Mouse (Mus musculus): ENCODE data around the gene Actl6b. TPM values are rescaled to one million over a fixed set of nuclear protein-coding genes. Genes with fewer than 3 reads are reported as not detected.

Gene Actl6b
- polyA plus RNA-seq, 1 experiment: not detected

DNA sequence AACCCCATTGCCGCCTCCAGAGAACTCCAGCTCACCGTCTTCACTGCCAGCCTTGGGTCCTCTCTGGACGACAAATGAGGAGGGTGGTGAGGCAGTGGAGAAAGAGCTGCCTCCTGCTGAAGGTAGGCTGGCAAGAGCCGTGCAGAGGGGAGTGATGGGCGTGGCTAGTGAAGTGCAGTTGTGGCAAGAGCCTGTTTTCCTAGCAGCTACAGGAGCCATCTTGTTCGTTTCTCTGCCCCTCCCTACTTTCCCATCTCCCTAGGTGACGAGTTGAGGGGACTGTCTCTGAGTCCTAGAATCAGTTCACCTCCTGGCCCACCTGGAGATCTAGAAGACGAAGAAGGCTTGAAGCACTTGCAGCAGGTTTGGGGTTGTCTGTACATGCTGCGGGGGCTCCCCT lies 31.5 kb upstream of the Actl6b start:
- peaks cover 49% of the 10 kb centered on the region for H3K36me3 ChIP-seq (ENCODE audit: control insufficient read depth, insufficient read depth)
- TF ChIP-seq MAX (IDR thresholded peaks at IDR 0.05): no peak
- no peak for TF ChIP-seq MYOD1 (IDR thresholded peaks at IDR 0.05; ENCODE audit: control insufficient read depth, insufficient read length, low read depth)
- TF ChIP-seq MYOG (IDR thresholded peaks at IDR 0.05; ENCODE audit: control insufficient read depth, extremely low read depth, insufficient read length): no peak
- no peak for TF ChIP-seq USF1 (IDR thresholded peaks at IDR 0.05; ENCODE audit: low read depth)
- TF ChIP-seq CEBPB (IDR thresholded peaks at IDR 0.05; ENCODE audit: low read depth): no peak
- no peak for TF ChIP-seq FOSL1 (IDR thresholded peaks at IDR 0.05; ENCODE audit: insufficient read depth, low read length, poor library complexity, severe bottlenecking)
- TF ChIP-seq CTCF (IDR thresholded peaks at IDR 0.05; ENCODE audit: control insufficient read depth, insufficient read depth, insufficient read length): no peak

GRCm38 (mm10) chr5:137522711-137523110 lies 30.6 kb upstream of the Actl6b start:
- H3K36me3 ChIP-seq (ENCODE audit: control insufficient read depth, insufficient read depth): peaks cover 52% of the 10 kb centered on the region
- H3K79me3 ChIP-seq (ENCODE audit: low read depth): peaks cover 3% of the 10 kb centered on the region
- no peak overlapping the region for H3K4me3 ChIP-seq (ENCODE audit: insufficient read depth, poor library complexity, severe bottlenecking)
- peaks cover 13% of the 10 kb centered on the region for H3K79me2 ChIP-seq (ENCODE audit: control insufficient read depth, insufficient read depth)
- no peak for TF ChIP-seq MYOG (IDR thresholded peaks at IDR 0.05; ENCODE audit: control insufficient read depth, extremely low read depth, insufficient read length)
- TF ChIP-seq FOSL1 (IDR thresholded peaks at IDR 0.05; ENCODE audit: insufficient read depth, low read length, poor library complexity, severe bottlenecking): no peak
- TF ChIP-seq CTCF (IDR thresholded peaks at IDR 0.05; ENCODE audit: control insufficient read depth, insufficient read depth, insufficient read length): no peak
- no peak for TF ChIP-seq MAX (IDR thresholded peaks at IDR 0.05)
- TF ChIP-seq CEBPB (IDR thresholded peaks at IDR 0.05; ENCODE audit: low read depth): no peak
- TF ChIP-seq USF1 (IDR thresholded peaks at IDR 0.05; ENCODE audit: low read depth): no peak
- TF ChIP-seq MYOD1 (IDR thresholded peaks at IDR 0.05; ENCODE audit: control insufficient read depth, insufficient read length, low read depth): no peak
- no peaks in the 10 kb centered on the region for H3K27me3 ChIP-seq (ENCODE audit: control insufficient read depth, insufficient read depth, insufficient read length)
- H3ac ChIP-seq (ENCODE audit: control insufficient read depth, insufficient read length, low read depth): no peak overlapping the region

More for the DNA sequence above, 31.5 kb upstream of the Actl6b start:
- no peaks in the 10 kb centered on the region for H3K27me3 ChIP-seq (ENCODE audit: control insufficient read depth, insufficient read depth, insufficient read length)
- peaks cover 6% of the 10 kb centered on the region for H3K79me3 ChIP-seq (ENCODE audit: low read depth)
- H3K79me2 ChIP-seq (ENCODE audit: control insufficient read depth, insufficient read depth): peaks cover 21% of the 10 kb centered on the region
- no peak overlapping the region for H3K4me3 ChIP-seq (ENCODE audit: insufficient read depth, poor library complexity, severe bottlenecking)
- H3ac ChIP-seq (ENCODE audit: control insufficient read depth, insufficient read length, low read depth): no peak overlapping the region

GRCm38 (mm10) chr5:137523396-137524250 lies 29.7 kb upstream of the Actl6b start:
- Histone ChIP-seq H3K36me3 (ENCODE audit: control insufficient read depth, insufficient read depth) (peaks cover 55% of the 10 kb centered on the region), H3K79me2 (ENCODE audit: control insufficient read depth, insufficient read depth) (peaks cover 9% of the 10 kb centered on the region), H3ac (ENCODE audit: control insufficient read depth, insufficient read length, low read depth) (no peak overlapping the region), H3K79me3 (ENCODE audit: low read depth) (no peaks in the 10 kb centered on the region), H3K27me3 (ENCODE audit: control insufficient read depth, insufficient read depth, insufficient read length) (no peaks in the 10 kb centered on the region), H3K4me3 (ENCODE audit: insufficient read depth, poor library complexity, severe bottlenecking) (no peak overlapping the region)
- TF ChIP-seq MAX (IDR thresholded peaks at IDR 0.05) (no peak), CEBPB (IDR thresholded peaks at IDR 0.05; ENCODE audit: low read depth) (no peak), MYOG (IDR thresholded peaks at IDR 0.05; ENCODE audit: control insufficient read depth, extremely low read depth, insufficient read length) (no peak), MYOD1 (IDR thresholded peaks at IDR 0.05; ENCODE audit: control insufficient read depth, insufficient read length, low read depth) (no peak), USF1 (IDR thresholded peaks at IDR 0.05; ENCODE audit: low read depth) (no peak), CTCF (IDR thresholded peaks at IDR 0.05; ENCODE audit: control insufficient read depth, insufficient read depth, insufficient read length) (no peak), FOSL1 (IDR thresholded peaks at IDR 0.05; ENCODE audit: insufficient read depth, low read length, poor library complexity, severe bottlenecking) (no peak)

GRCm38 (mm10) chr5:137524251-137524515 lies 29.1 kb upstream of the Actl6b start:
- Histone ChIP-seq H3K36me3 (ENCODE audit: control insufficient read depth, insufficient read depth) (peaks cover 55% of the 10 kb centered on the region), H3ac (ENCODE audit: control insufficient read depth, insufficient read length, low read depth) (no peak overlapping the region), H3K79me2 (ENCODE audit: control insufficient read depth, insufficient read depth) (peaks cover 10% of the 10 kb centered on the region), H3K27me3 (ENCODE audit: control insufficient read depth, insufficient read depth, insufficient read length) (no peaks in the 10 kb centered on the region), H3K79me3 (ENCODE audit: low read depth) (no peaks in the 10 kb centered on the region), H3K4me3 (ENCODE audit: insufficient read depth, poor library complexity, severe bottlenecking) (no peak overlapping the region)
- no peak for TF ChIP-seq USF1 (IDR thresholded peaks at IDR 0.05; ENCODE audit: low read depth)
- no peak for TF ChIP-seq CTCF (IDR thresholded peaks at IDR 0.05; ENCODE audit: control insufficient read depth, insufficient read depth, insufficient read length)
- no peak for TF ChIP-seq MYOG (IDR thresholded peaks at IDR 0.05; ENCODE audit: control insufficient read depth, extremely low read depth, insufficient read length)
- no peak for TF ChIP-seq FOSL1 (IDR thresholded peaks at IDR 0.05; ENCODE audit: insufficient read depth, low read length, poor library complexity, severe bottlenecking)
- TF ChIP-seq MYOD1 (IDR thresholded peaks at IDR 0.05; ENCODE audit: control insufficient read depth, insufficient read length, low read depth): no peak
- TF ChIP-seq MAX (IDR thresholded peaks at IDR 0.05): no peak
- TF ChIP-seq CEBPB (IDR thresholded peaks at IDR 0.05; ENCODE audit: low read depth): no peak

GRCm38 (mm10) chr5:137524671-137525070 lies 28.6 kb upstream of the Actl6b start:
- H3K4me3 ChIP-seq (ENCODE audit: insufficient read depth, poor library complexity, severe bottlenecking): no peak overlapping the region
- H3K27me3 ChIP-seq (ENCODE audit: control insufficient read depth, insufficient read depth, insufficient read length): no peaks in the 10 kb centered on the region
- H3ac ChIP-seq (ENCODE audit: control insufficient read depth, insufficient read length, low read depth): no peak overlapping the region
- H3K79me2 ChIP-seq (ENCODE audit: control insufficient read depth, insufficient read depth): peaks cover 15% of the 10 kb centered on the region
- peaks cover 59% of the 10 kb centered on the region for H3K36me3 ChIP-seq (ENCODE audit: control insufficient read depth, insufficient read depth)
- H3K79me3 ChIP-seq (ENCODE audit: low read depth): no peaks in the 10 kb centered on the region
- TF ChIP-seq USF1 (IDR thresholded peaks at IDR 0.05; ENCODE audit: low read depth) (no peak), MAX (IDR thresholded peaks at IDR 0.05) (no peak), MYOG (IDR thresholded peaks at IDR 0.05; ENCODE audit: control insufficient read depth, extremely low read depth, insufficient read length) (no peak), CTCF (IDR thresholded peaks at IDR 0.05; ENCODE audit: control insufficient read depth, insufficient read depth, insufficient read length) (no peak), MYOD1 (IDR thresholded peaks at IDR 0.05; ENCODE audit: control insufficient read depth, insufficient read length, low read depth) (no peak), FOSL1 (IDR thresholded peaks at IDR 0.05; ENCODE audit: insufficient read depth, low read length, poor library complexity, severe bottlenecking) (no peak), CEBPB (IDR thresholded peaks at IDR 0.05; ENCODE audit: low read depth) (no peak)

Measured in C2C12 (cell line).